In the genomic region with DNA sequence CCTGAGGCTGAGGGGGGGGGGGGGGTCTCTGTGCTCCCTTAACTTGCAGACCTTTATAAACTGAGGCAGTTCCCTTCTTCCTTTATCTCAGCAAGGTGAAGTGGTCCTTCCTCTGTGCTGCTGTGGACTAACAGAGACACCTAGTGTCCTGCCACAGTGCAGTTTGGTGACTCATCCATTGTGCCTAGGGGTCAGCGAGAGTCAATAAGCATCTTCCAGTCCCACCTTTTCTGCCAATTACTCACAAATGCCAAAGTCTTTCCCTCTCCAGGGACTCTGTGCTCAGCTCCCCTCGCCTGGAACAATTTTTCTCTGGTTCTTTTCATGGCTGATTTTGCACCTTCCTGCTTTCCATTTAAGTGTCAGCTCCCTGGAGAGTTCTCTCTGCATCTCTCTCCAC, we compare ENCODE assay signal across 18 mouse cellular contexts.
DNase-seq lines count a peak whose midpoint lies in the region; ATAC-seq and TF ChIP-seq lines count a peak whose summit lies in the region.
"Had no signal": no experiment of that assay in that cellular context is flagged by ENCODE, and none has a peak within 500 bp of the region (broad histone marks: within the 10 kb centered on the region; RNA-seq: fewer than 3 reads in every experiment).

No protein-coding gene starts in this region.

- TF ChIP-seq CTCF in cerebellum, adult 2 months (IDR thresholded peaks at IDR 0.05; ENCODE audit: borderline replicate concordance, insufficient read depth, low read depth, low read length) = peak; percentile 37; the same call in 1 of the 2 replicates
- TF ChIP-seq CTCF in kidney, postnatal 0 days (IDR thresholded peaks at IDR 0.05; ENCODE audit: low read depth) = peak; percentile 10; the same call in 1 of the 2 replicates
- peak in 1 of 2 experiments; percentile 49; a peak in 2 of 4 replicates for TF ChIP-seq CTCF in CH12.LX (conservative IDR thresholded peaks at IDR 0.05 in 1 of 2, IDR thresholded peaks at IDR 0.05 in 1 of 2; ENCODE audit: low read depth in 2 of 2, low read length in 2 of 2)
- TF ChIP-seq CTCF in brain, embryonic 14.5 days (IDR thresholded peaks at IDR 0.05; ENCODE audit: borderline replicate concordance, extremely low read depth, insufficient read depth, insufficient read length) = peak; percentile 35; the same call in 1 of the 2 replicates

- no peak for TF ChIP-seq POLR2A in cerebellum, adult 2 months (IDR thresholded peaks at IDR 0.05; ENCODE audit: borderline replicate concordance, insufficient read depth, low read length)
- no peak for TF ChIP-seq POLR2A in CH12.LX (IDR thresholded peaks at IDR 0.05; ENCODE audit: low read depth, low read length)
- TF ChIP-seq POLR2A in brain, embryonic 14.5 days (IDR thresholded peaks at IDR 0.05; ENCODE audit: borderline replicate concordance, extremely low read depth, insufficient read depth, insufficient read length, poor library complexity, severe bottlenecking) = no peak

- H3K79me2 ChIP-seq in CH12.LX (replicated peaks; ENCODE audit: control insufficient read depth, extremely low read depth, insufficient read depth, poor library complexity, severe bottlenecking) = no peaks in the 10 kb centered on the region

- no peaks in the 10 kb centered on the region for H3K9me3 ChIP-seq in kidney, postnatal 0 days (replicated peaks; ENCODE audit: low read length)
- peaks cover 4% of the 10 kb centered on the region for H3K9me3 ChIP-seq in CH12.LX (replicated peaks; ENCODE audit: low read length)
- H3K9me3 ChIP-seq: forebrain, embryonic 13.5 days; intestine, embryonic 15.5 days; limb, embryonic 13.5 days; lung, embryonic 15.5 days; midbrain, embryonic 13.5 days had no signal

- no peak overlapping the region for H3K27ac ChIP-seq in cerebellum, adult 2 months (ENCODE audit: insufficient read depth, low read length)
- H3K27ac ChIP-seq in kidney, postnatal 0 days = no peak overlapping the region
- no peak overlapping the region for H3K27ac ChIP-seq in CH12.LX (ENCODE audit: insufficient read depth, low read depth)
- H3K27ac ChIP-seq: forebrain, embryonic 13.5 days; intestine, embryonic 15.5 days; limb, embryonic 13.5 days; lung, embryonic 15.5 days; midbrain, embryonic 13.5 days had no signal

- no peak overlapping the region for H3K9ac ChIP-seq in kidney, postnatal 0 days (ENCODE audit: low read depth, low read length)
- H3K9ac ChIP-seq in CH12.LX (ENCODE audit: insufficient read depth, low read depth) = no peak overlapping the region
- H3K9ac ChIP-seq: forebrain, embryonic 13.5 days; intestine, embryonic 15.5 days; limb, embryonic 13.5 days; lung, embryonic 15.5 days; midbrain, embryonic 13.5 days had no signal

- DNase-seq in cerebellum, adult 2 months = no peak
- no peak for DNase-seq in kidney, postnatal 0 days (ENCODE audit: low spot score)
- DNase-seq in kidney, adult 11 months = no peak
- DNase-seq in CH12.LX (ENCODE audit: extremely low read depth) = no peak
- peak; percentile 31 for DNase-seq in brain, embryonic 14.5 days (ENCODE audit: low read depth)
- no peak for DNase-seq in thymus, postnatal 0 days (ENCODE audit: low spot score)
- DNase-seq in testis, postnatal 14 days (ENCODE audit: low spot score) = no peak
- DNase-seq: cerebellum, adult 9-10 months; kidney, postnatal 25 days; layer of hippocampus, adult 9-11 months; retina, postnatal 1 day; right cerebral cortex, postnatal 4 days had no signal

- dilution Hi-C loops in CH12.LX (cut with MboI; ENCODE audit: extremely low pct_ligation_motif_present, extremely low pct_unique_long_range_greater_than_20kb, low sequenced_read_pairs) = no loop called here

- H3K27me3 ChIP-seq in cerebellum, adult 2 months (ENCODE audit: control insufficient read depth, insufficient read depth, low read length) = no peaks in the 10 kb centered on the region
- no peaks in the 10 kb centered on the region for H3K27me3 ChIP-seq in kidney, postnatal 0 days (ENCODE audit: insufficient read depth, low read length)
- no peaks in the 10 kb centered on the region for H3K27me3 ChIP-seq in CH12.LX (replicated peaks)
- H3K27me3 ChIP-seq: forebrain, embryonic 13.5 days; intestine, embryonic 15.5 days; limb, embryonic 13.5 days; lung, embryonic 15.5 days; midbrain, embryonic 13.5 days had no signal

- 36% methylated on average over 2 of the region's 2 CpGs for WGBS in cerebellum, adult 2 months
- WGBS in kidney, postnatal 0 days = 14% methylated on average over 2 of the region's 2 CpGs

- no peak overlapping the region for H3K4me2 ChIP-seq in kidney, postnatal 0 days (ENCODE audit: low read length)
- H3K4me2 ChIP-seq in CH12.LX (ENCODE audit: insufficient read depth, low read depth, poor library complexity, severe bottlenecking) = no peak overlapping the region
- H3K4me2 ChIP-seq: forebrain, embryonic 13.5 days; intestine, embryonic 15.5 days; limb, embryonic 13.5 days; lung, embryonic 15.5 days; midbrain, embryonic 13.5 days had no signal

- peaks cover 19% of the 10 kb centered on the region for H3K4me1 ChIP-seq in cerebellum, adult 2 months (ENCODE audit: control insufficient read depth, insufficient read depth, low read length)
- no peaks in the 10 kb centered on the region for H3K4me1 ChIP-seq in kidney, postnatal 0 days (replicated peaks; ENCODE audit: insufficient read depth, low read length)
- peaks cover 0 to 2% of the 10 kb centered on the region in 2 experiments; a peak in 1 of 4 replicates for H3K4me1 ChIP-seq in CH12.LX (ENCODE audit: control insufficient read depth in 1 of 2, insufficient read depth in 2 of 2)
- H3K4me1 ChIP-seq: forebrain, embryonic 13.5 days; intestine, embryonic 15.5 days; limb, embryonic 13.5 days; lung, embryonic 15.5 days had no signal

- ATAC-seq in cerebellum, adult (ENCODE audit: insufficient number of reproducible peaks, low FRiP score, low TSS enrichment) = no peak
- ATAC-seq in kidney, postnatal 0 days (replicated peaks; ENCODE audit: low FRiP score, low read depth) = no peak
- ATAC-seq: forebrain, embryonic 13.5 days; intestine, embryonic 15.5 days; midbrain, embryonic 13.5 days had no signal

- TF ChIP-seq EP300 in CH12.LX (IDR thresholded peaks at IDR 0.05; ENCODE audit: low read length) = no peak

- peak; percentile 42 for TF ChIP-seq RAD21 in CH12.LX (IDR thresholded peaks at IDR 0.05; ENCODE audit: low read depth, low read length)

- no peaks in the 10 kb centered on the region for H3K36me3 ChIP-seq in kidney, postnatal 0 days (ENCODE audit: insufficient read depth, low read length)
- H3K36me3 ChIP-seq in CH12.LX (replicated peaks in 1 of 2; ENCODE audit: control insufficient read depth in 1 of 2, insufficient read depth in 1 of 2, low read length in 1 of 2) = no peaks in the 10 kb centered on the region
- H3K36me3 ChIP-seq: intestine, embryonic 15.5 days; limb, embryonic 13.5 days; lung, embryonic 15.5 days; midbrain, embryonic 13.5 days had no signal

- in situ Hi-C loops in CH12.LX (cut with MboI; ENCODE audit: low pct_ligation_motif_present, low pct_unique_long_range_greater_than_20kb, low sequenced_read_pairs) = no loop called here

- H3K4me3 ChIP-seq in cerebellum, adult 2 months (replicated peaks; ENCODE audit: insufficient read depth, low read depth, low read length) = no peak overlapping the region
- H3K4me3 ChIP-seq in kidney, postnatal 0 days (replicated peaks; ENCODE audit: low read depth, low read length) = no peak overlapping the region
- H3K4me3 ChIP-seq in CH12.LX (replicated peaks in 1 of 3; ENCODE audit: low read depth in 2 of 3, low read length in 2 of 3, poor library complexity in 1 of 3) = no peak overlapping the region
- H3K4me3 ChIP-seq: forebrain, embryonic 13.5 days; intestine, embryonic 15.5 days; limb, embryonic 13.5 days; lung, embryonic 15.5 days; midbrain, embryonic 13.5 days had no signal

TF ChIP-seq in CH12.LX, 34 proteins besides CTCF, POLR2A, EP300 and RAD21:
- TF ChIP-seq MAX (IDR thresholded peaks at IDR 0.05; ENCODE audit: low read length) = no peak
- peak; percentile 18 for TF ChIP-seq SMC3 (IDR thresholded peaks at IDR 0.05; ENCODE audit: low read depth, low read length)
- no peak for TF ChIP-seq GABPA (IDR thresholded peaks at IDR 0.05; ENCODE audit: insufficient replicate concordance, low read depth, low read length)
